Mouse (Mus musculus) liver, embryonic 16.5 days (tissue): ENCODE results near the gene Mfsd2a. TPM values are rescaled to one million over a fixed set of nuclear protein-coding genes. Genes with fewer than 3 reads are reported as not detected.

Experiments
- ATAC-seq: fragments of 200-750 bp; cut with Nextera tagmentation; 2 replicates; pipeline ENCODE4 v1.8.0; 2017; ENCODE audit warnings: low read depth, mild to moderate bottlenecking, moderate number of reproducible peaks, moderate library complexity
- H3K27ac ChIP-seq: fragments of 300-500 bp; sonication (generic); 2 replicates; pipeline ENCODE4 v1.5.1; 2014; ENCODE audit warnings: mild to moderate bottlenecking, low read length
- H3K27me3 ChIP-seq: fragments of 300-500 bp; sonication (generic); 2 replicates; pipeline ENCODE4 v1.6.1; 2014; ENCODE audit warnings: low read depth, low read length, mixed read lengths; ENCODE audit not compliant: control insufficient read depth, insufficient read depth
- H3K36me3 ChIP-seq: fragments of 300-500 bp; sonication (generic); 2 replicates; pipeline ENCODE4 v1.6.1; 2014; ENCODE audit warnings: mild to moderate bottlenecking; ENCODE audit not compliant: control insufficient read depth, insufficient read depth
- H3K4me1 ChIP-seq: fragments of 300-500 bp; sonication (generic); 2 replicates; pipeline ENCODE4 v1.6.1; 2014; ENCODE audit warnings: low read depth, low read length, mixed read lengths; ENCODE audit not compliant: control insufficient read depth
- H3K4me2 ChIP-seq: fragments of 300-500 bp; sonication (generic); 2 replicates; pipeline ENCODE4 v1.6.1; 2014; ENCODE audit warnings: low read depth, low read length, mixed read lengths
- H3K4me3 ChIP-seq: fragments of 300-500 bp; sonication (generic); 2 replicates; pipeline ENCODE4 v1.5.1; 2014; ENCODE audit warnings: low read depth, mild to moderate bottlenecking, low read length
- H3K9ac ChIP-seq: fragments of 300-500 bp; sonication (generic); 2 replicates; pipeline ENCODE4 v1.6.1; 2014; ENCODE audit warnings: low read depth, low read length
- H3K9me3 ChIP-seq: fragments of 300-500 bp; sonication (generic); replicated peaks from 2 replicates; pipeline ENCODE4 v1.6.1; 2016; ENCODE audit warnings: low read length; ENCODE audit not compliant: control insufficient read depth
- WGBS: fragments of 180-500 bp; shearing (Covaris S2); extraction: QIAGEN DNeasy Blood & Tissue Kit; methylation state at CpG from one replicate; pipeline ENCODE4 v1.1.7; 2014; ENCODE audit not compliant: insufficient replicate concordance; 5-methylcytosine and 5-hydroxymethylcytosine counted together
- polyA plus RNA-seq: library from polyadenylated mRNA; unstranded; fragments of >200 nt; fragmentation: Nextera tagmentation; extraction: Ambion mirVana; gene quantifications from 2 replicates; pipeline ENCODE4 v1.2.1, GENCODE M21; 2015

Gene Mfsd2a
- polyA plus RNA-seq, 1 experiment from 2014 or later, result 0.08 TPM

DNA sequence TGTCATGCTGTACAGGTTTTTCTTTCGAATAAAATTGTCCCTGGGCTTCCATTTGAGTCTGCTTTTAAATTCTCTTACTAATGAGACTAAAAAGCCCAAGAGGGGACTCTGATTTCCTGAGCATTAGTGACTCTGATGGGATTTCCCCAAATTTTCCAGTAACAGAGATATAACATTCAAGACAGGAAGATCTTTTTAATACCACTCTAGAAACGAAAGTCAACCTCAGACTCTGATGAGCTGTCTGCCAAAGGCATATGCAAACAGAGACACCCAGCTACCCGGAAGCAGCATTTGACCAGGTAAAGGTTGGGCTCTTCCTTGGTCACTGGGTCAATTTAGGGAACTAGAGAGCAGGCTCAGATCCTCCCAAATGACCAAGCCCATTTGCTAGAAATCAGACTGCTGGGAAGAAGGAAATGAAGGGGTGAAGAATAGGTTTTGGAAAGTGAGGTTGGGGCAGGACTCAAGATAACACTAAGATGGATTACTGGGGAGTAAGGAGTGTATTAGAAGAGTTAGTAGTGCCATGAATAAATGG lies 27.9 kb downstream of the Mfsd2a start:
- no peak for ATAC-seq
- no peak overlapping the region for H3K4me2 ChIP-seq
- no peak overlapping the region for H3K27ac ChIP-seq
- WGBS, result 41% methylated on average over 3 of the region's 3 CpGs
- H3K27me3 ChIP-seq, result no peaks in the 10 kb centered on the region
- no peak overlapping the region for H3K4me3 ChIP-seq
- H3K4me1 ChIP-seq, result no peaks in the 10 kb centered on the region
- H3K36me3 ChIP-seq, result no peaks in the 10 kb centered on the region
- no peak overlapping the region for H3K9ac ChIP-seq
- H3K9me3 ChIP-seq, result no peaks in the 10 kb centered on the region

DNA sequence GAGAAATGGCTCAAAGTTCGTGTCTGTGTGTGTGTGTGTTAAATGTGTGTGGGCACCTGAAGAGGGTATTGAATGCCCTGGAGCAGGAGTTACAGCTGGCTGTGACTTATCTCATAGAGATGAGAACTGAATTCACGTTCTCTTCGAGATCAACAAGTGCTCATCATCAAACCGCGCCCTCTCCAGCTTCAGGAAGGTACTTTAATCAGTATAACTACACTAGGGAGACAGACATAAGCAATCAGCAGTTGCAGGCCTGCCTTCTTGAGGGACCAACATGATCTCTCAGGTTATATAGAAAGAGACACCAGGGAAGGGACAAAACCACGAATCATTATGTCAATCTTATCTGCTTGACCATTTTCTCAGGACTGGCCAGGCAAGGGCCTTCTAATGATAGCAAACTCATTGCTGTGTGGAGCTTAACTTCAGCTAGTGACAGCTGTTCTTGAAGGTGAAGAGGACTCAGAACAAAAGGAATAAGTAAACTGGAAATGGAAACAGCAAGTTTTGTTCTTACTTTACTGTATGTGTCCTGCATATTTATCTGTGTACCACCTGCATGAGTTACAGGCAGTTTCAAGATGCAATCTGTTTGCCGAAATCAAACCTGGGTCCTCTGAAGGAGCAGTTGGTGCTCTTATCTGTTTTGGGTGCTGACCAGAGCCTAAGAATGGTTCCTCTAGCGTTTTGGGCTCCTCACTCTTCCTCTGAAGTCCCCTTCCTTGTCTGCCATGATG lies 28.6 kb downstream of the Mfsd2a start:
- H3K36me3 ChIP-seq, result no peaks in the 10 kb centered on the region
- no peak overlapping the region for H3K4me2 ChIP-seq
- H3K27ac ChIP-seq, result no peak overlapping the region
- H3K4me1 ChIP-seq, result no peaks in the 10 kb centered on the region
- H3K4me3 ChIP-seq, result no peak overlapping the region
- H3K9me3 ChIP-seq, result no peaks in the 10 kb centered on the region
- no peaks in the 10 kb centered on the region for H3K27me3 ChIP-seq
- WGBS, result 30% methylated on average over 8 of the region's 8 CpGs
- no peak for ATAC-seq
- H3K9ac ChIP-seq, result no peak overlapping the region

DNA sequence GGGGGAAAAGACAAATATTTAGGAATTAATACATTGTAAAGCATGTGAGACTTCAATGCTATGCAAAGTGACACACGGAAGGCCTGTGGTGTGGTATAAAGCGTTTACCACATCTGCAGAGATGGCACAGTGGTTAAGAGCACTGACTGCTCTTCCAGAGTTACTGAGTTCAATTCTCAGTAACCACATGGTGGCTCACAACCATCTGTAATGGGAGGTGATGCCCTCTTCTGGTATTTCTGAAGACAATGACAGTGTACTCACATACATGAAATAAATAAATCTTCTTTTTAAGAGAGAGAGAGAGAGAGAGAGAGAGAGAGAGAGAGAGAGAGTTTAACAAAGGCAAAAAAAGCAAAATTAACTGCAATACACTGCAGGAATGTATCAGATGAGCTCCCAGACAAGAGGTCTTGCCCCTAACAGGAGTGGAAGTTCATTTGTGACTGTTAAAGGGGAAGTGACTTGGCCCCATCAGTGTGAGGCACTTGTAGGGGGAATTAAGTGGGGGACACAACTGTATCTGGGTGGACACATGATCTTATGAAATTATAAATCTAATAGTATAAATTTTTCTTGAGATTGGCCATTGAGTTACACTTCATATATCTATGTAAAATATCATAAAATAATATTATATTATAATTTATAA lies 29.9 kb downstream of the Mfsd2a start:
- ATAC-seq, result no peak
- no peak overlapping the region for H3K27ac ChIP-seq
- no peaks in the 10 kb centered on the region for H3K4me1 ChIP-seq
- H3K9ac ChIP-seq, result no peak overlapping the region
- H3K36me3 ChIP-seq, result no peaks in the 10 kb centered on the region
- 52% methylated on average over 2 of the region's 2 CpGs for WGBS
- no peaks in the 10 kb centered on the region for H3K9me3 ChIP-seq
- H3K4me3 ChIP-seq, result no peak overlapping the region
- H3K27me3 ChIP-seq, result no peaks in the 10 kb centered on the region
- H3K4me2 ChIP-seq, result no peak overlapping the region

- Histone ChIP-seq H3K4me1 (no peaks in the 10 kb centered on the region), H3K36me3 (no peaks in the 10 kb centered on the region), H3K9me3 (no peaks in the 10 kb centered on the region), H3K27ac (no peak overlapping the region), H3K4me2 (no peak overlapping the region), H3K4me3 (no peak overlapping the region), H3K9ac (no peak overlapping the region), H3K27me3 (no peaks in the 10 kb centered on the region)
- WGBS, result 55% methylated on average over 15 of the region's 15 CpGs
- ATAC-seq, result no peak
Observed at GRCm38 (mm10) chr4:122923392-122924344, 37.3 kb downstream of the Mfsd2a start.

- no peak overlapping the region for H3K4me3 ChIP-seq
- no peaks in the 10 kb centered on the region for H3K9me3 ChIP-seq
- H3K27ac ChIP-seq, result no peak overlapping the region
- no peak for ATAC-seq
- H3K27me3 ChIP-seq, result no peaks in the 10 kb centered on the region
- WGBS, result 7% methylated on average over 1 of the region's 1 CpGs
- no peak overlapping the region for H3K9ac ChIP-seq
- no peaks in the 10 kb centered on the region for H3K36me3 ChIP-seq
- no peaks in the 10 kb centered on the region for H3K4me1 ChIP-seq
- H3K4me2 ChIP-seq, result no peak overlapping the region
Observed at GRCm38 (mm10) chr4:122922841-122923240, 38.1 kb downstream of the Mfsd2a start.

DNA sequence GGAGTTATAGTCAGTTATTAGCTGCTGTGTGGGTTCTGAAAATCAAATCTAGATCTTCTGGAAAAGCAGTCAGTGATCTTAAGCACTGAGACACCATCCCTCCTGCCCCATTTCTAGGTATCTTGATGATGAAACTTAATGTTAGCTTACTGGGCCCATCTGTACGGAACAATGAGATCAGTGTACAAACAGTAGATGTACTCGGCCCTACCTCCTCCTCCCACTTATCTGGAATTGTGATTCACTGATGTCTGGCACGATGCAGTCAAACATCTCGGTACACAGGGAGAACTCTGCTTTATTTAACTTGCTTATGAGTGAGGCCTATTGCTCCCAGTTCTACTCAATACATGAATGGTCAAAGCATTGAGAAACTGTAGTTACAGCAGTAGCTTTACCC lies 45.0 kb downstream of the Mfsd2a start:
- no peaks in the 10 kb centered on the region for H3K4me1 ChIP-seq
- H3K36me3 ChIP-seq, result no peaks in the 10 kb centered on the region
- no peak overlapping the region for H3K4me3 ChIP-seq
- WGBS, result 63% methylated on average over 4 of the region's 4 CpGs
- H3K4me2 ChIP-seq, result no peak overlapping the region
- no peak overlapping the region for H3K9ac ChIP-seq
- no peak overlapping the region for H3K27ac ChIP-seq
- no peak for ATAC-seq
- no peaks in the 10 kb centered on the region for H3K27me3 ChIP-seq
- no peaks in the 10 kb centered on the region for H3K9me3 ChIP-seq

DNA sequence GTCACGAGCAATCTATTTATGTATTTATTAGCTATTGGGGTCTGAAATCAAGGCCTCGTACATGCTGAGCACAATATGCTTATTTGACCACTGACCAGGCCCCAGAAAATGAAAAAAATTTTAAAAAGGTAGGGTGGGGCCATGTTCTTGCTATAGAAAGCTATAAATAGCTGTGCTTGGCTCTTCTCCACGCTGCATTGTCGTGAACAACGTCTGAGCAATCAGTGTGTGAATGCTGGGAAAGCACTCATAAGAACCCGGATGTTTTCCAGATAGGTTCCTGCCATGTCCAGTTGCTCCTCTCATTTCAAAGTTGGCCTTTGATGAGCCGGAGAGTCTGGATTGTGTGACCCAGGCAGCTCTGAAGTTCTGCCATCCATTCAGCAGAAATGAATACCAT lies 46.8 kb downstream of the Mfsd2a start:
- Histone ChIP-seq H3K4me3 (no peak overlapping the region), H3K9ac (no peak overlapping the region), H3K27me3 (no peaks in the 10 kb centered on the region), H3K36me3 (no peaks in the 10 kb centered on the region), H3K27ac (no peak overlapping the region), H3K9me3 (no peaks in the 10 kb centered on the region), H3K4me2 (no peak overlapping the region), H3K4me1 (no peaks in the 10 kb centered on the region)
- 63% methylated on average over 7 of the region's 7 CpGs for WGBS
- ATAC-seq, result no peak

DNA sequence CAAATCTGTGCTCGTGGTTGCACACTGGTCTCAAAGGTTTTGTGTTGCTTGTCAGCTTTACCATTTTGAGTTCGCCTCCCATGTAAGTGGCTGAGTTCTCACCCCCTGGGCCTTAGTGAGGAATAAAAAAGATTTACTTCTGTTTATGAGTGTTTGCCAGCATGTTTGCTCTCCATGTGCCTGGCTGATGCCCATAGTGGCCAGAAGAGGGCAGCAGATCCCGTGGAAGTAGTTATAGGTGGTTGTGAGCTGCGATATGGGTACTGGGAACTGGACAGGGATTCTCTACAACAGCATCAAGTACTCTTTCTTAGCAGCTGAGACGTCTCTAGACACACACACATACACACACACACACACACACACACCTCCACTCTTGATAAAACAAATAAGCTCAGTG lies 48.4 kb downstream of the Mfsd2a start:
- no peaks in the 10 kb centered on the region for H3K27me3 ChIP-seq
- no peaks in the 10 kb centered on the region for H3K4me1 ChIP-seq
- H3K27ac ChIP-seq, result no peak overlapping the region
- H3K4me2 ChIP-seq, result no peak overlapping the region
- no peak overlapping the region for H3K9ac ChIP-seq
- WGBS, result 65% methylated on average over 5 of the region's 5 CpGs
- H3K9me3 ChIP-seq, result no peaks in the 10 kb centered on the region
- ATAC-seq, result no peak
- no peak overlapping the region for H3K4me3 ChIP-seq
- no peaks in the 10 kb centered on the region for H3K36me3 ChIP-seq
